Mouse (Mus musculus) layer of hippocampus, postnatal 25 days (tissue): ENCODE data around the gene Ctsa. TPM values are rescaled to one million over a fixed set of nuclear protein-coding genes. Genes with fewer than 3 reads are reported as not detected.
"Not testable (repeated sequence)": the region's sequence is repeated elsewhere in the genome, so short reads cannot be mapped to it uniquely, and the experiment has no call there.

Experiments
- DNase-seq, 2 experiments: peaks; one replicate each; pipeline ENCODE4 v3.0.0; 2022; ENCODE audit warnings: mixed read lengths in 2 of 2, low spot score in 1 of 2; ENCODE audit errors: extremely low spot score in 1 of 2
- total RNA-seq, 2 experiments: library from RNA; stranded (reverse); gene quantifications; 2 replicates each; pipeline ENCODE4 v1.2.3; 2021

The Ctsa gene
- total RNA-seq, 2 experiments from 2014 or later, result 93.3 to 106 TPM

DNA sequence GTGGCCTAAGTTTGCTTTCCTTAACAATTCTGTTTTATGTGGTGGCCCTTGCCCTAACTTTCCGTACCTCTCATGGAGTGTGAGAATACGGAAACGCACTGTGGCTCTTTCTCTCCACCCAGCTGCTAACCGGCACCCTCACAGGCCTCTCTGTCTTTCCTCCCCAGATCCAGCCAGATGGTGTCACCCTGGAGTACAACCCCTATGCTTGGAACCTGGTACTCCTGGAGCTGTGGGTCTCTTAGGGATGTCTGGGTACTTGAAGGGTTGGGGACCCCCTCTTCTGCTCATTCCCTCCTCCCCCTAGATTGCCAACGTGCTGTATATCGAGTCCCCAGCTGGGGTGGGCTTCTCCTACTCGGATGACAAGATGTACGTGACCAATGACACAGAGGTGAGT is 1.9 kb downstream of the Ctsa start:
- no peak for DNase-seq

DNA sequence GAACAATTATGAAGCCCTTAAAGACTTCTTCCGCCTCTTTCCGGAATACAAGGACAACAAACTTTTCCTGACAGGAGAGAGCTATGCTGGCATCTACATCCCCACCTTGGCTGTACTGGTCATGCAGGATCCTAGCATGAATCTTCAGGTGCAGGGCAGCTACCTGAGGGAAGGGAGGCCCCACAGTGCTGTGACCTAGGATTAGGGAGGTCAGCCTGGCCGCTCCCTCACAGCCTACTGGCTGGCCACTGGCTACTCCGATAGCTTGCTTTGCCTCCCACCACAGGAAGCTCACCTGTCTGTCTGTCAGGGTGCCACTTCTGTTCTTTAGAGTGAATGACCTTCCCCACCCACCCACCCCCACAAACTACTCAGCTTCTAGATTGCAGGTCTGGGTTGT is 2.5 kb downstream of the Ctsa start:
- no peak for DNase-seq

- DNase-seq, result no peak
Measured at GRCm38 (mm10) chr2:164845782-164846181, 13.1 kb downstream of the Ctsa start.

- no peak for DNase-seq
Measured at GRCm38 (mm10) chr2:164850061-164850460, 17.4 kb downstream of the Ctsa start.

DNA sequence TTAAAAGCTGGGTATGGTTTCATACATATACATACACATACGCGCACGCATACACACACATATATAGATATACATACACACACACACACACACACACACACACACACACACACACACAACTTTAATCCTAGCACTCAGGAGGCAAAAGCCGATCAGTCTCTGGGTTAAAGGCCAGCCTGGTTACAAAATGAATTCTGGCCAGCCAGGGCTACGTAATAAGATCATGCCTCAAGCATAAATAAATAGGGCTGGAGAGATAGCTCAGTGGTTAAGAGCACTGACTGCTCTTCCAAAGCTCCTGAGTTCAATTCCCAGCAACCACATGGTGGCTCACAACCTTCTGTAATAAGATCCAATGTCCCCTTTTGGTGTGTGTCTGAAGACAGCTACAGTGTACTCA is 22.9 kb downstream of the Ctsa start:
- DNase-seq, result not testable (repeated sequence)

- no peak for DNase-seq
Measured at GRCm38 (mm10) chr2:164856309-164857100, 23.8 kb downstream of the Ctsa start.

- DNase-seq, result peak in 1 of 2 experiments; percentile 30
Measured at GRCm38 (mm10) chr2:164857101-164857821, 24.6 kb downstream of the Ctsa start, which contains the start of gene Pltp. Gene Pltp, minus strand, starts transcription at chr2:164857711.

DNA sequence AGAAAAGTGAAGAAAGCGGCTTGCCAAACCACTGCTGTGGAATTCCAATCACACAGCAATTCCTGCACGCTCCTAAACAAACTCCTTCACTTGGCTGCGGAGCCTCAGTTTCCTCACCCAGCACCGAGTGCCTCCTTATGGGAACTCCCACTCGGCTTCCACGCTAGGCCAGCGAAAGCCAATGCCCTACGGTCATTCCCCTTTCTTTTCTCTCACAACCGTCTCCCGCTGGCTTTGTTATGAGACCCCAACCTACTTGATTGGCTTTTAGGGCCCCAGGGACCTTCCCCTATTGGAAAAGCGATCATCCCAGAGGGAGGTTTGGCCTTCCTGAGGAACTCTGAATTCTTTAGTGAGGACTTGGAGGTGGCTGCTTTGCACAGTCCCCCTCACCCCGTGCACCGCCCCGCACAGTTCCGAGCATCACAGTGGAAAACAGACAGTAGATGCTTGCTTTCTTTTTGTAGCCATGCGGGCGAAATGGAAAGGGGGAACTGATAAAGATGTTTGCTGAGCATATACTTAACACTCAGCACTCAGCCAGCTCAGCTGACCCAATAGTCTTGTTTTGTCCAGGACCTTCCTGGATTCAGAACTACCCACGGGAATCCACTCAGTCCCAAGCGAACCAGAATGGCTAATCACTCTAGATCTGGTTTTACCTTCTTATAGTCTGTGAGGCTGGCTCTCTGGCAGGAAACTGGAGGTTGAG is 25.3 kb downstream of the Ctsa start:
- DNase-seq, result no peak

GRCm38 (mm10) chr2:164859155-164859554 is 26.5 kb downstream of the Ctsa start:
- no peak for DNase-seq

DNA sequence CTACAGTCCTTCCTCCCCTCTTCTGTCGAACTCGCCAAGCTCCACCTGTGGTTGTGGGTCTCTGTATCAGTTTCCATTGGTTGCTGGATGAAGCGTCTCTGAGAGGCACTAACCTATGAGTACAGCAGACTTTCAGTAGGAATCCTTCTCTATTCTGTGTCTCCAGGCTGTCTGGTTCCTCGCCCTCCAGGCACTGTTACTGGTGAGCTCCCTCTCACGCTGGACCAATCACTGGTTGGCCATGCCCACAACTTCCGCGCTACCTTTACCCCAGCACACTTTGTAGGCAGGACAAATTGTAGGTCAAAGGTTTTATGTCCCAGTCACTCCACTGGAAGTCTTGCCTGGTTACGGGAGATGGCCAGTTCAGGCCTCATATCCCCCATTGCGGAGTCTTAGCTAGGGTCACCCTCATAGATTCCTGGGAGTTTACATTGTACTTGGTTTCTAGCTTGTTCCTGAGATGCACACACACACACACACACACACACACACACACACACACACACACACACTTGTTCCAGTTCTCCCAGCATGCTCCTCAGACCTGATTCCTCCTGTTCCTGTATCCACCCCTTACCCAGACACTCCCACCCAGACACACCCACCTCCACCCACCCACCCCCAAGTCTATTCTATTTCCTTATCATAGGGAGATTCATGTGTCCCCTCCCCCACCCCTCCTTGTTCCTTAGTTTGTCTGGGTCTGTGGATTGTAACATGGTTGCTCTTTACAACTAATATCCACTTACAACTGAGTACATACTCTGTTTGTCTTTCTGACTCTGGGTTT is 27.2 kb downstream of the Ctsa start:
- DNase-seq, result no peak

DNA sequence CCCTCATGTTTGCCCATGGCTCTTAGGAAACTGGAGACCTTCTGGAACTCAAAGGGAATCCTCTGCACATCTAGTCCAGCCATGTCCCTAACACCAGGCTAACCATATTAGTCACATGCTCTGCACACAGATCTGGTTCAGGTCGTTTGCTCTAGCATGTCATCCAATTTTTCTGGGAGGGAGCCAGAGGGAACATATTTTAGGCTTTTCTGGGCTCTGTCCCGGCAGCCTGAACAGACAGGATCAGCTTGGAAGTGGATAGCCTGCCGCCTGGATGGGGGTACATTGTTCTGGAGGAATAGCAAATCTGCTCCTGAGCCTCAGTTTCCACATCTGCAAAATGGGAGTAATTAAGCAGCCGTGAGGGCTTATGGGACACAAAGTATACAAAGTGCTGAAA is 28.4 kb downstream of the Ctsa start:
- no peak for DNase-seq

- DNase-seq, result no peak
Measured at GRCm38 (mm10) chr2:164862179-164862861, 29.6 kb downstream of the Ctsa start.

DNA sequence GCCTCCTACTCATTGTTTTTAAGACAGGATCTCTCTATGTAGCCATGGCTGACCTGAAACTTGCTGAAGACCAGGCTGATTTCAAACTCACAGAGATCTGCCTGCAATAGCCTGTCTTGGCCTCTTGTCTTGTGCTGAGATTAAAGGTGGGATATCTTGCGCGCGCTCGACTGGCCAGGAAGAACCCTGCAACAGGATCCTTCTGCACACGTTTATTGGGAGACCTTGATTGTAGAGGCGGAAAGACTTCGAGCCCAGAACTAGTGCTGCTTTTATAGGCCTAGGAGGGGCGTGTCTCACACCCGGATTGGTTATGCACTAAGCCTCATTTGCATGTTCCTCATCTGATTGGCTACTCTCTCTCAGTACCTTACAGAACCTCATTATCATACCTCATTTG is 30.7 kb downstream of the Ctsa start:
- not testable (repeated sequence) for DNase-seq

DNA sequence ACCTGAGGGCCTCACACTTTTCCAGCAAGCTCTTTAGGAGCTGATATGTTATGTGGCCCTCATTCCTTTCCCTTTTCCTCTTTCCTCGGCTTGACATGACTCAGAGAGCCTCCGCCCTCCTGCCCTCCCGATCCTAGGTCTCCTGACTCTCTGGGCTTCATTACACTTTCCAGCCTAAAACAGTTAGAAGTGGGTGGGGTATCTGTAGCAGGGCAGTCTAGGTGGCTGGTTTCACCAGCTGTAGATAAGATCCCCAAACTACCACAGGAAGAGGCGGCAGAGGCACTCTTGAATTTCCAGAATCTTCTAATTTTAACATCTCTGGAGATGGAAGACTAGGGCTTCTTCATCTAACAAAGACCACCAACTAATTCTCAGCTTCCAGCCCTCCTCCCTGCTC is 31.9 kb downstream of the Ctsa start:
- DNase-seq, result no peak

DNA sequence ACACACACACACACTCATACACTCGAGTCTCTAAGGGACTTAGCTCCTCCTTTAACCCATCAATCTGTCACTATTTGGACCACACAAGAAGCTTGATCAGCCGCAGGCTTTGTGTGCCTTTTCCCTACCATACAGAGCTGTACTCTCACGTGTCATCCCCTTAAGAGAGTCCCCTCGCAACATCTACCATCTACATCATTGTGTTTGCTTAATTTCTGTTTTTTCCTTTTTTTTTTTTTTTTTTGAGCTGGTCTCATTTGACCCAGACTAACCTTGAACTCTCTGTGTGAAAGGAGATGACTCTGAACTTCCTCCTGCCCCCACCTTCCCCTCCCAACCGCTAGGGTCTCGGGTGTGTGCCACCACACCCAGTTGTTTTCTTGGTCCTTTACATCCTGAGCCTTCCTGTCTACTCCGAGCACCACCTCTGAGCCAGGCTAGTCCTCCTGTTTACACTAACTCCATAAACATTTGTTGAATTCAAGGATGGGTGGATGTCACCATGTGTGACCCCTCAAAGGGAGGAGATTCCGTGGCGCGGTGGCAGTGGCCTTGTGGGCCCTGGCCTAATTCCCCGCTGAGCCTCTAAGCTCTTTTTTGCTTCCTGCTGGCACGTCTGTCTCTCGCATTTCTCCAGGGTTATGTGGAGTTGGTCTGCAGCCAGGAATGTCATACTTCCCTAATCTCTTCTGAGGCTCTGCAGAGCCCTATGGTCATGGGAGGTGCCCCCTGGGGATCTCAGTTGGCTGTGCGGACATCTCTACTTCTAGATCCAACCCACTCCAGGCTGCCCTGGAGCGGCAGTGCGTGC is 34.3 kb downstream of the Ctsa start:
- no peak for DNase-seq

GRCm38 (mm10) chr2:164867566-164867965 is 34.9 kb downstream of the Ctsa start:
- no peak for DNase-seq

DNA sequence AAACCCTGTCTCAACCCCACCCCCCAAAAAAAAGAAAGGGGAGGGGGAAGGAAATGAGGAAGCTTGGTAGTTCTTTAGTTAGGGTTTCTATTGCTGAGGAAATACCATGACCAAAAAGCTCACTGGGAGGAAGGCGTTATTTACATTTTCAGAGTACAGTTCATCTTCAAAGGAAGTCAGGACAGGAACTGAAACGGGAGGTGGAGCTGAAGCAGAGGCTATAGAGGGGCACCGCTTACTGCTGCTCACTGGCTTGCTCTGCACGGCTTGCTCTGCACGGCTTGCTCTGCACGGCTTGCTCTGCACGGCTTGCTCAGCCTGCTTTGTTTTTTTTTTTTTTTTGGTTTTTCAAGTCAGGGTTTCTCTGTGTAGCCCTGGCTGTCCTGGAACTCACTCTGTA is 35.8 kb downstream of the Ctsa start:
- no peak for DNase-seq

GRCm38 (mm10) chr2:164871602-164872303 is 39.1 kb downstream of the Ctsa start:
- no peak for DNase-seq
